Mouse (Mus musculus) layer of hippocampus, adult 9-11 months (tissue): ENCODE measurements at regions not wholly inside any gene's neighbourhood (a gene's known extent, or its start where the extent isn't known, plus 50 kb on each side); places are given as distances from the start of the nearest gene placed in this dataset.

Experiments
- DNase-seq: peaks from one replicate; pipeline ENCODE4 v3.0.0; 2022

- DNase-seq, result no peak
These were observed 415.5 kb downstream of the Adamts20 start for GRCm38 (mm10) chr15:94049638-94050273.

- no peak for DNase-seq
These were observed 419.0 kb downstream of the Adamts20 start for GRCm38 (mm10) chr15:94046186-94046585.

GRCm38 (mm10) chr15:94045131-94045756 lies 420.0 kb downstream of the Adamts20 start:
- peak; percentile 71 for DNase-seq

GRCm38 (mm10) chr15:94032957-94033356 lies 432.3 kb downstream of the Adamts20 start:
- DNase-seq, result peak; percentile 54

- DNase-seq, result no peak
These were observed 430.5 kb upstream of the Prickle1 start for GRCm38 (mm10) chr15:94025996-94026696.

GRCm38 (mm10) chr15:94025239-94025971 lies 429.7 kb upstream of the Prickle1 start:
- DNase-seq, result no peak

- DNase-seq, result no peak
These were observed 429.1 kb upstream of the Prickle1 start for GRCm38 (mm10) chr15:94024806-94025205.

GRCm38 (mm10) chr15:94024126-94024730 lies 428.5 kb upstream of the Prickle1 start:
- peak; percentile 29 for DNase-seq

- no peak for DNase-seq
These were observed 427.8 kb upstream of the Prickle1 start for GRCm38 (mm10) chr15:94023501-94023900.

GRCm38 (mm10) chr15:94017814-94018213 lies 422.1 kb upstream of the Prickle1 start:
- DNase-seq, result peak; percentile 60

- peak; percentile 34 for DNase-seq
These were observed 415.8 kb upstream of the Prickle1 start for GRCm38 (mm10) chr15:94011499-94011898.

GRCm38 (mm10) chr15:94006082-94006481 lies 410.4 kb upstream of the Prickle1 start:
- DNase-seq, result no peak

GRCm38 (mm10) chr15:94004911-94005310 lies 409.2 kb upstream of the Prickle1 start:
- no peak for DNase-seq

GRCm38 (mm10) chr15:94003145-94003544 lies 407.5 kb upstream of the Prickle1 start:
- no peak for DNase-seq

- DNase-seq, result no peak
These were observed 398.9 kb upstream of the Prickle1 start for GRCm38 (mm10) chr15:93994542-93994941.

GRCm38 (mm10) chr15:93990139-93990538 lies 394.4 kb upstream of the Prickle1 start:
- DNase-seq, result no peak

GRCm38 (mm10) chr15:93988367-93988766 lies 392.7 kb upstream of the Prickle1 start:
- DNase-seq, result no peak

GRCm38 (mm10) chr15:93986631-93987429 lies 391.1 kb upstream of the Prickle1 start:
- DNase-seq, result no peak

GRCm38 (mm10) chr15:93982091-93982490 lies 386.4 kb upstream of the Prickle1 start:
- no peak for DNase-seq

GRCm38 (mm10) chr15:93977494-93977893 lies 381.8 kb upstream of the Prickle1 start:
- DNase-seq, result peak; percentile 44

- no peak for DNase-seq
These were observed 379.0 kb upstream of the Prickle1 start for GRCm38 (mm10) chr15:93974727-93975126.

GRCm38 (mm10) chr15:93972979-93973378 lies 377.3 kb upstream of the Prickle1 start:
- DNase-seq, result no peak
